Mouse (Mus musculus) ES-E14 (cell line): Measurements from ENCODE around the gene Sncg. TPM values are rescaled to one million over a fixed set of nuclear protein-coding genes. Genes with fewer than 3 reads are reported as not detected.

Experiments
- DNase-seq: peaks from one replicate; pipeline ENCODE4 v3.0.0-alpha.2; 2013; ENCODE audit warnings: low read depth, low spot score
- H3K27ac ChIP-seq: 2 replicates; pipeline ENCODE4 v1.5.1; 2012; ENCODE audit warnings: low read depth, mild to moderate bottlenecking, low read length, moderate library complexity, mixed read lengths; ENCODE audit not compliant: poor library complexity, insufficient read depth, severe bottlenecking
- H3K36me3 ChIP-seq: 2 replicates; pipeline ENCODE4 v1.6.1; 2012; ENCODE audit warnings: mild to moderate bottlenecking, low read length, moderate library complexity, mixed read lengths; ENCODE audit not compliant: control insufficient read depth, poor library complexity, insufficient read depth, severe bottlenecking
- H3K4me1 ChIP-seq, 2 experiments: fragments of 150-350 bp in 1 of 2; sonication (generic) in 1 of 2; 2 replicates each; pipeline ENCODE4 v1.6.1; 2012; ENCODE audit warnings: low read length in 2 of 2, mild to moderate bottlenecking in 1 of 2, mixed read lengths in 1 of 2; ENCODE audit not compliant: control insufficient read depth in 2 of 2, insufficient read depth in 2 of 2, poor library complexity in 1 of 2
- H3K4me3 ChIP-seq, 2 experiments: fragments of 150-350 bp in 1 of 2; sonication (generic) in 1 of 2; 2 replicates each; pipeline ENCODE4 v1.5.1; 2012; ENCODE audit warnings: low read length in 2 of 2, low read depth in 1 of 2, mild to moderate bottlenecking in 1 of 2, mixed read lengths in 1 of 2; ENCODE audit not compliant: insufficient read depth in 1 of 2, poor library complexity in 1 of 2, severe bottlenecking in 1 of 2
- H3K9ac ChIP-seq: 2 replicates; pipeline ENCODE4 v1.6.1; 2012; ENCODE audit warnings: low read depth, mild to moderate bottlenecking, low read length, mixed read lengths; ENCODE audit not compliant: poor library complexity, insufficient read depth, severe bottlenecking
- H3K9me3 ChIP-seq: fragments of 150-350 bp; sonication (generic); 2 replicates; pipeline ENCODE4 v1.6.1; 2012; ENCODE audit warnings: low read depth, mild to moderate bottlenecking, low read length; ENCODE audit not compliant: control insufficient read depth, insufficient read depth
- CHD2 ChIP-seq: IDR thresholded peaks from 2 replicates; pipeline ENCODE4 v1.6.1; 2014; ENCODE audit warnings: mild to moderate bottlenecking, low read depth, low read length, inconsistent platforms
- HCFC1 ChIP-seq: IDR thresholded peaks from 2 replicates; pipeline ENCODE4 v1.6.1; 2012; ENCODE audit warnings: low read length, inconsistent platforms, borderline replicate concordance; ENCODE audit not compliant: insufficient read depth
- MAFK ChIP-seq: IDR thresholded peaks from 2 replicates; pipeline ENCODE4 v1.6.1; 2014; ENCODE audit warnings: mild to moderate bottlenecking, low read depth, low read length, inconsistent platforms; ENCODE audit not compliant: insufficient read depth
- ZC3H11A ChIP-seq: IDR thresholded peaks from 2 replicates; pipeline ENCODE4 v1.6.1; 2012; ENCODE audit warnings: low read depth, mild to moderate bottlenecking, inconsistent platforms, low read length, borderline replicate concordance
- ZNF384 ChIP-seq: IDR thresholded peaks from 2 replicates; pipeline ENCODE4 v1.6.1; 2012; ENCODE audit warnings: low read depth, low read length, inconsistent platforms
- in situ Hi-C, 2 experiments: fragments of 600-800 bp; cut with MboI; formaldehyde crosslinking; loops; one replicate each; pipeline ENCODE4 v1.15.1; 2025; ENCODE audit warnings: low sequenced_read_pairs in 2 of 2, inconsistent platforms in 1 of 2; ENCODE audit not compliant: unreplicated experiment in 2 of 2
- total RNA-seq: library from RNA; depleted of rRNA; stranded (reverse); fragments of 300-350 nt; gene quantifications from 2 replicates; pipeline ENCODE4 v1.2.3, GENCODE M21; 2012

Gene Sncg
- total RNA-seq, 1 experiment, result 3.9 TPM

DNA sequence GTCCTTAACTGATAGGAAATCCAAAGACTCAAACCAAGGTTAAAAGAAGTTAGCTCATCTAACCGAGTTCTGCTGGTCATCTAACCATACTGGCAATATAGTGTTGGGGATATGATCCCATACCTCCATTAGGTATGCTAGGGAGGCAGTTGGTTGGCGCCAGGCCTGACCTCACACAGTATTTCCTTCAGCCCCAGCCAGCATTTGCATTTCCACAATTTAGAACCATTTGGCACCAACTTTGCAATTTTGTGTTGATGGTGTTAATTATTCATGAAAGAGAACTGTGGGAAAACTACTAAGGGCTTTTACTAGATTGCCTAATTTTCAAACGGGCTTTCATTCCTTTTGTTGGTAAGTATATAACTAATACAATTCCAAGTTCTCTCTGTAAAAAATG is 42.7 kb downstream of the Sncg start:
- H3K9me3 ChIP-seq, result no peaks in the 10 kb centered on the region
- no peak overlapping the region for H3K27ac ChIP-seq
- H3K4me3 ChIP-seq, result no peak overlapping the region
- TF ChIP-seq MAFK (no peak), ZC3H11A (no peak), HCFC1 (no peak), ZNF384 (no peak)
- H3K9ac ChIP-seq, result no peak overlapping the region
- no peaks in the 10 kb centered on the region for H3K4me1 ChIP-seq
- in situ Hi-C loops, result loop anchor here in 1 of 2 experiments (25.0 kb wide), 1 partner anchor 405 kb away; no protein-coding TSS in a partner anchor
- DNase-seq, result no peak
- peaks cover 40% of the 10 kb centered on the region for H3K36me3 ChIP-seq

DNA sequence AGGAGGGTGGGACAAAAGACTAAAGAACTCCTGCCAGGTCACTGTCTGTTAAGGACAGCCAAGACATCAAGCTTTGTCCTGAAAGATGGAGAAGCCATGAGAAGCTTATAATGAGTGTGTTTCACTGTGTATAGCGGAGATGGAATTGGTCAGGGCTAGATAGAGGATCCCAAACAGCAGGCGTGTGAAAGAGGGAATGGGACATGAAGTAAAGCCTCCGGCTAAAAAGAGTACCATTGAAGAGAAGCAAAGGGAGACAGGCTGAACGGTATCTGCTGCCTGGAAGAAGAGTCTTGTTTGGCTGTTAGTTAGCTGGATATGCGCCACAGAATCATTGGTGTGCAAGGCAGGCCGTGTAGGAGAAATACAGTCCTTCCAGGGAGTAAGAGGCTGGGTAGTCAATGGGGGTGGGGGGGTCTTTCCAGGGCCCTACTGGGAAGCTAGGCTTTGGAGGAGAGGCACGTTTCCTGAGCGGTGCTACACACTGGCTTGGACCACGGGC is 43.9 kb downstream of the Sncg start:
- TF ChIP-seq HCFC1 (no peak), ZC3H11A (no peak), MAFK (no peak), ZNF384 (no peak), CHD2 (no peak)
- H3K4me3 ChIP-seq, result no peak overlapping the region
- H3K9me3 ChIP-seq, result no peaks in the 10 kb centered on the region
- no peaks in the 10 kb centered on the region for H3K4me1 ChIP-seq
- in situ Hi-C loops, result loop anchor here in 1 of 2 experiments (25.0 kb wide), 1 partner anchor 407 kb away; no protein-coding TSS in a partner anchor
- H3K27ac ChIP-seq, result no peak overlapping the region
- DNase-seq, result no peak
- H3K36me3 ChIP-seq, result peaks cover 38% of the 10 kb centered on the region
- H3K9ac ChIP-seq, result no peak overlapping the region

DNA sequence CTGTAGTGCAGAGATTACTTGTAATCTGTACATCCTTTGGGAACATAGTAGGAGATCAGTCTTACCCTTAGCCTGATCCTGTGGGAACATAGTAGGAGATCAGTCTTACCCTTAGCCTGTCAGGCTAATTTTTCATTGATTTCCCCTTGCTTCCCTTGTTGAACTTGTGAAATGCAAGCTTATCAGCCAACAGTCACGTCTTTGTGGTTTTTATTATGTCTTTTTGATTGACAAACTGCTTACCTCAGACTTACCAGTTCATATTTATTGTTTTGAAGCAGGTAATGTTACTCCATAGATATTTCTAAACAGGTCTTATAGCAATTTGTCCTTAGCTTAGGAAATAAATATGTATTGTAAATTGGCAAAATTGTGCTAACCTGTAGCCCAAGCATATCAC is 47.0 kb downstream of the Sncg start:
- in situ Hi-C loops, result loop anchor here in 1 of 2 experiments (25.0 kb wide), 1 partner anchor 410 kb away; no protein-coding TSS in a partner anchor
- Histone ChIP-seq H3K4me1 (peaks cover 2 to 6% of the 10 kb centered on the region in 2 experiments; a peak in 1 of 4 replicates), H3K9me3 (no peaks in the 10 kb centered on the region), H3K36me3 (peaks cover 38% of the 10 kb centered on the region), H3K27ac (no peak overlapping the region), H3K9ac (no peak overlapping the region), H3K4me3 (no peak overlapping the region)
- no peak for TF ChIP-seq ZC3H11A
- no peak for TF ChIP-seq HCFC1
- TF ChIP-seq ZNF384, result no peak
- TF ChIP-seq CHD2, result no peak
- no peak for TF ChIP-seq MAFK
- DNase-seq, result no peak

DNA sequence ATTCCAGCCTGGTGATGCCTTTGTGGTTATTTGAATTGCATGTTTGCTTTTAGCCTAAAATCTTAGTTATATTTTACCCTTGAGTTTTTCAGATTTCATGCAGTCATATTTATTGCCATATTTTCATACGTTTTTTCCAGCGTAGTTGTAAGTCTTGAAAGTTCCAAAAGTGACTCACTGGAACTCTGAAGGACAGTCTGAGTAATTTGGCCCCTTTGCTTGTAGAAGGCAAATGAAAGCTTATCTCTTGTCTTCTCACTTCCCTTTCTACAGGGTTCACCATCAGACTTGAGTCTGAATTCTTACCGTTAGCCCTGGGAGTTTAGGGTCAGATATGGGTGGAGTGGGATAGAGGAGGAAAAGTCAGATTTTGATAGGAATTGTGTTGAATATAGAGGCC is 48.0 kb downstream of the Sncg start:
- DNase-seq, result no peak
- Histone ChIP-seq H3K9ac (no peak overlapping the region), H3K36me3 (peaks cover 34% of the 10 kb centered on the region), H3K4me3 (no peak overlapping the region), H3K9me3 (no peaks in the 10 kb centered on the region), H3K4me1 (peaks cover 2 to 6% of the 10 kb centered on the region in 2 experiments; a peak in 1 of 4 replicates), H3K27ac (no peak overlapping the region)
- TF ChIP-seq MAFK, result no peak
- no peak for TF ChIP-seq ZNF384
- no peak for TF ChIP-seq HCFC1
- no peak for TF ChIP-seq CHD2
- TF ChIP-seq ZC3H11A, result no peak
- in situ Hi-C loops, result loop anchor here in 1 of 2 experiments (25.0 kb wide), 1 partner anchor 411 kb away; no protein-coding TSS in a partner anchor
